Mouse (Mus musculus) heart, postnatal 0 days (tissue): Measurements from ENCODE around the gene Cbll1. TPM values are rescaled to one million over a fixed set of nuclear protein-coding genes. Genes with fewer than 3 reads are reported as not detected.
A peak's percentile ranks its signal among the peaks of the same experiment; 100 is the strongest.

Source experiments
- ATAC-seq: fragments of 200-750 bp; cut with Nextera tagmentation; 2 replicates; pipeline ENCODE4 v1.8.0; 2017; ENCODE audit warnings: low read depth, moderate number of reproducible peaks, moderate library complexity; ENCODE audit not compliant: insufficient read depth
- DNase-seq: peaks from one replicate; pipeline ENCODE4 v3.0.0-alpha.2; 2016; ENCODE audit warnings: low spot score
- H3K27ac ChIP-seq: fragments of 300-500 bp; sonication (generic); 2 replicates; pipeline ENCODE4 v1.5.1; 2014; ENCODE audit warnings: low read depth, mild to moderate bottlenecking
- H3K27me3 ChIP-seq: fragments of 300-500 bp; sonication (generic); 2 replicates; pipeline ENCODE4 v1.6.1; 2014; ENCODE audit warnings: low read length, mixed read lengths; ENCODE audit not compliant: control insufficient read depth, insufficient read depth
- H3K36me3 ChIP-seq: fragments of 300-500 bp; sonication (generic); replicated peaks from 2 replicates; pipeline ENCODE4 v1.6.1; 2014; ENCODE audit warnings: low read length, mixed read lengths; ENCODE audit not compliant: control insufficient read depth, insufficient read depth
- H3K4me1 ChIP-seq: fragments of 300-500 bp; sonication (generic); 2 replicates; pipeline ENCODE4 v1.6.1; 2014; ENCODE audit warnings: antibody characterized with exemption; ENCODE audit not compliant: control insufficient read depth, insufficient read depth
- H3K4me2 ChIP-seq: fragments of 300-500 bp; sonication (generic); 2 replicates; pipeline ENCODE4 v1.6.1; 2014; ENCODE audit warnings: low read depth, mild to moderate bottlenecking, low read length, moderate library complexity
- H3K4me3 ChIP-seq: fragments of 300-500 bp; sonication (generic); 2 replicates; pipeline ENCODE4 v1.5.1; 2014; ENCODE audit warnings: low read depth, low read length
- H3K9ac ChIP-seq: fragments of 300-500 bp; sonication (generic); replicated peaks from 2 replicates; pipeline ENCODE4 v1.6.1; 2014; ENCODE audit warnings: low read depth, low read length, mixed read lengths
- H3K9me3 ChIP-seq: fragments of 300-500 bp; sonication (generic); replicated peaks from 2 replicates; pipeline ENCODE4 v1.6.1; 2016; ENCODE audit warnings: low read length; ENCODE audit not compliant: control insufficient read depth
- CTCF ChIP-seq: IDR thresholded peaks from 2 replicates; pipeline ENCODE4 v1.5.1; 2016; ENCODE audit warnings: antibody characterized with exemption, control low read depth, low read depth
- EP300 ChIP-seq: IDR thresholded peaks from 2 replicates; pipeline ENCODE4 v1.6.1; 2016; ENCODE audit warnings: antibody characterized with exemption, low read depth
- WGBS: fragments of 180-500 bp; shearing (Covaris S2); extraction: QIAGEN DNeasy Blood & Tissue Kit; methylation state at CpG from one replicate; pipeline ENCODE4 v1.1.7; 2014; 5-methylcytosine and 5-hydroxymethylcytosine counted together
- polyA plus RNA-seq: library from polyadenylated mRNA; unstranded; fragments of >200 nt; fragmentation: Nextera tagmentation; extraction: Ambion mirVana; gene quantifications from 2 replicates; pipeline ENCODE4 v1.2.1, GENCODE M21; 2015
- total RNA-seq: library from RNA; depleted of rRNA; stranded (reverse); fragments of >200 nt; gene quantifications from 2 replicates; pipeline ENCODE4 v1.2.3, GENCODE M21; 2014; ENCODE audit warnings: low replicate concordance; rRNA removed

Gene Cbll1
- total and polyA plus RNA-seq, 2 experiments from 2014 or later = 5.1 to 6.4 TPM

GRCm38 (mm10) chr12:31456271-31456670 lies 43.1 kb downstream of the Cbll1 start:
- no peaks in the 10 kb centered on the region for H3K36me3 ChIP-seq
- no peak overlapping the region for H3K9ac ChIP-seq
- 74% methylated on average over 9 of the region's 9 CpGs for WGBS
- H3K4me3 ChIP-seq = no peak overlapping the region
- no peaks in the 10 kb centered on the region for H3K9me3 ChIP-seq
- DNase-seq = no peak
- no peak overlapping the region for H3K4me2 ChIP-seq
- H3K4me1 ChIP-seq = no peaks in the 10 kb centered on the region
- no peaks in the 10 kb centered on the region for H3K27me3 ChIP-seq
- no peak for ATAC-seq
- TF ChIP-seq CTCF = no peak
- TF ChIP-seq EP300 = no peak
- H3K27ac ChIP-seq = no peak overlapping the region

- no peak overlapping the region for H3K27ac ChIP-seq
- no peaks in the 10 kb centered on the region for H3K9me3 ChIP-seq
- WGBS = 78% methylated on average over 3 of the region's 3 CpGs
- no peak for ATAC-seq
- H3K36me3 ChIP-seq = no peaks in the 10 kb centered on the region
- TF ChIP-seq EP300 = no peak
- no peak for TF ChIP-seq CTCF
- no peaks in the 10 kb centered on the region for H3K27me3 ChIP-seq
- H3K4me1 ChIP-seq = 0 out of 2 replicates have a peak, but pooled peaks cover under 1% of the 10 kb centered on the region
- no peak overlapping the region for H3K4me2 ChIP-seq
- H3K9ac ChIP-seq = no peak overlapping the region
- DNase-seq = no peak
- no peak overlapping the region for H3K4me3 ChIP-seq
These were observed 50.1 kb downstream of the Cbll1 start for GRCm38 (mm10) chr12:31449341-31449740.

GRCm38 (mm10) chr12:31444827-31445226 lies 54.6 kb downstream of the Cbll1 start:
- Histone ChIP-seq H3K4me3 (no peak overlapping the region), H3K27ac (no peak overlapping the region), H3K27me3 (no peaks in the 10 kb centered on the region), H3K4me2 (no peak overlapping the region), H3K36me3 (no peaks in the 10 kb centered on the region), H3K9me3 (no peaks in the 10 kb centered on the region), H3K9ac (no peak overlapping the region), H3K4me1 (0 out of 2 replicates have a peak, but pooled peaks cover 15% of the 10 kb centered on the region)
- DNase-seq (no peak), ATAC-seq (no peak)
- WGBS = 49% methylated on average over 6 of the region's 6 CpGs
- TF ChIP-seq CTCF = no peak
- TF ChIP-seq EP300 = no peak

- H3K36me3 ChIP-seq = no peaks in the 10 kb centered on the region
- peak overlapping the region; percentile 9 for H3K4me3 ChIP-seq
- TF ChIP-seq CTCF (no peak), EP300 (no peak)
- no peak overlapping the region for H3K9ac ChIP-seq
- peak overlapping the region; percentile 45 for H3K4me2 ChIP-seq
- peak; percentile 72 for ATAC-seq
- under 1% methylated on average over 11 of the region's 11 CpGs for WGBS
- H3K27me3 ChIP-seq = no peaks in the 10 kb centered on the region
- 0 out of 2 replicates have a peak, but pooled peaks cover 15% of the 10 kb centered on the region for H3K4me1 ChIP-seq
- H3K9me3 ChIP-seq = no peaks in the 10 kb centered on the region
- H3K27ac ChIP-seq = no peak overlapping the region
- DNase-seq = peak; percentile 39
These were observed 55.3 kb downstream of the Cbll1 start for GRCm38 (mm10) chr12:31444131-31444546.

- DNase-seq = no peak
- no peak for TF ChIP-seq CTCF
- no peak for TF ChIP-seq EP300
- no peak overlapping the region for H3K4me3 ChIP-seq
- WGBS = 82% methylated on average over 2 of the region's 2 CpGs
- no peak for ATAC-seq
- no peaks in the 10 kb centered on the region for H3K9me3 ChIP-seq
- H3K36me3 ChIP-seq = no peaks in the 10 kb centered on the region
- H3K4me2 ChIP-seq = no peak overlapping the region
- H3K9ac ChIP-seq = no peak overlapping the region
- no peaks in the 10 kb centered on the region for H3K27me3 ChIP-seq
- no peak overlapping the region for H3K27ac ChIP-seq
- 0 out of 2 replicates have a peak, but pooled peaks cover 15% of the 10 kb centered on the region for H3K4me1 ChIP-seq
These were observed 59.8 kb downstream of the Cbll1 start for GRCm38 (mm10) chr12:31439612-31440011.

GRCm38 (mm10) chr12:31437791-31438190 lies 61.6 kb downstream of the Cbll1 start:
- H3K4me1 ChIP-seq = no peaks in the 10 kb centered on the region
- no peak overlapping the region for H3K27ac ChIP-seq
- no peak overlapping the region for H3K4me2 ChIP-seq
- no peaks in the 10 kb centered on the region for H3K27me3 ChIP-seq
- no peak for DNase-seq
- no peaks in the 10 kb centered on the region for H3K9me3 ChIP-seq
- no peak overlapping the region for H3K9ac ChIP-seq
- no peak for ATAC-seq
- WGBS = 45% methylated on average over 6 of the region's 6 CpGs
- no peak for TF ChIP-seq EP300
- TF ChIP-seq CTCF = no peak
- H3K36me3 ChIP-seq = no peaks in the 10 kb centered on the region
- H3K4me3 ChIP-seq = no peak overlapping the region

Other genes starting within 250 kb of the Cbll1 start
- gene Lamb1, start 234.4 kb downstream of the Cbll1 start, total RNA-seq = 189 TPM in 2 replicates
- gene Lamb1, start 234.4 kb downstream of the Cbll1 start, polyA plus RNA-seq = 53.2 and 60.8 TPM in 2 replicates
- gene Dld, start 148.2 kb downstream of the Cbll1 start, total RNA-seq = 91.6 and 125 TPM in 2 replicates
- 372 and 377 TPM in 2 replicates for gene Dld, start 148.2 kb downstream of the Cbll1 start, polyA plus RNA-seq
- 1.9 TPM in 1 of 2 replicates, not detected in the other for gene Slc26a3, start 108.7 kb downstream of the Cbll1 start, total RNA-seq
- gene Slc26a3, start 108.7 kb downstream of the Cbll1 start, polyA plus RNA-seq = 0.72 and 0.75 TPM in 2 replicates
- not detected in 2 replicates for gene Slc26a4, start 60.4 kb upstream of the Cbll1 start, total RNA-seq
- 0.12 and 0.16 TPM in 2 replicates for gene Slc26a4, start 60.4 kb upstream of the Cbll1 start, polyA plus RNA-seq
- gene Bcap29, start 135.0 kb upstream of the Cbll1 start, total RNA-seq = 10.4 and 68.3 TPM in 2 replicates
- 52.8 and 54.7 TPM in 2 replicates for gene Bcap29, start 135.0 kb upstream of the Cbll1 start, polyA plus RNA-seq
- gene Dus4l, start 155.2 kb upstream of the Cbll1 start, total RNA-seq = 2.2 and 3.2 TPM in 2 replicates
- 7.6 and 7.7 TPM in 2 replicates for gene Dus4l, start 155.2 kb upstream of the Cbll1 start, polyA plus RNA-seq
- 58.4 and 79.4 TPM in 2 replicates for gene Cog5, start 155.3 kb upstream of the Cbll1 start, total RNA-seq
- 19.7 and 22.4 TPM in 2 replicates for gene Cog5, start 155.3 kb upstream of the Cbll1 start, polyA plus RNA-seq
- 15.8 and 16.0 TPM in 2 replicates for gene Gpr22, start 214.3 kb upstream of the Cbll1 start, total RNA-seq
- 10.7 and 14.0 TPM in 2 replicates for gene Gpr22, start 214.3 kb upstream of the Cbll1 start, polyA plus RNA-seq